Mouse (Mus musculus): ENCODE measurements at regions not wholly inside any gene's neighbourhood (a gene's known extent, or its start where the extent isn't known, plus 50 kb on each side); places are given as distances from the start of the nearest gene placed in this dataset.

GRCm38 (mm10) chr15:62268189-62268588 is 1345.4 kb upstream of the A1bg start:
- no peak overlapping the region for H3K27ac ChIP-seq (ENCODE audit: low read depth, low read length)
- no peaks in the 10 kb centered on the region for H3K4me1 ChIP-seq (ENCODE audit: control insufficient read depth, insufficient read depth, low read length)
- no peaks in the 10 kb centered on the region for H3K27me3 ChIP-seq (ENCODE audit: control insufficient read depth, insufficient read depth, low read length)
- no peaks in the 10 kb centered on the region for H3K9me3 ChIP-seq (ENCODE audit: control insufficient read depth, low read length)
- H3K4me2 ChIP-seq = no peak overlapping the region
- H3K4me3 ChIP-seq (ENCODE audit: low read depth, low read length) = no peak overlapping the region
- no peak for DNase-seq (ENCODE audit: low spot score, missing footprints)
- H3K36me3 ChIP-seq (ENCODE audit: control insufficient read depth, insufficient read depth, low read length) = no peaks in the 10 kb centered on the region
- ATAC-seq (ENCODE audit: low FRiP score) = no peak
- WGBS = 81% methylated on average over 2 of the region's 2 CpGs
- no peak overlapping the region for H3K9ac ChIP-seq (ENCODE audit: low read length)

- no peaks in the 10 kb centered on the region for H3K27me3 ChIP-seq (ENCODE audit: control insufficient read depth, insufficient read depth, low read length)
- WGBS = 92% methylated on average over 6 of the region's 6 CpGs
- DNase-seq (ENCODE audit: low spot score, missing footprints) (no peak), ATAC-seq (ENCODE audit: low FRiP score) (no peak)
- no peak overlapping the region for H3K4me3 ChIP-seq (ENCODE audit: low read depth, low read length)
- H3K9ac ChIP-seq (ENCODE audit: low read length) = no peak overlapping the region
- H3K36me3 ChIP-seq (ENCODE audit: control insufficient read depth, insufficient read depth, low read length) = no peaks in the 10 kb centered on the region
- H3K27ac ChIP-seq (ENCODE audit: low read depth, low read length) = no peak overlapping the region
- H3K4me1 ChIP-seq (ENCODE audit: control insufficient read depth, insufficient read depth, low read length) = no peaks in the 10 kb centered on the region
- H3K9me3 ChIP-seq (ENCODE audit: control insufficient read depth, low read length) = no peaks in the 10 kb centered on the region
- no peak overlapping the region for H3K4me2 ChIP-seq
Measured at GRCm38 (mm10) chr15:62267536-62267935, 1344.7 kb upstream of the A1bg start.

- Histone ChIP-seq H3K4me1 (ENCODE audit: control insufficient read depth, insufficient read depth, low read length) (no peaks in the 10 kb centered on the region), H3K9ac (ENCODE audit: low read length) (no peak overlapping the region), H3K4me3 (ENCODE audit: low read depth, low read length) (no peak overlapping the region), H3K4me2 (no peak overlapping the region), H3K27me3 (ENCODE audit: control insufficient read depth, insufficient read depth, low read length) (no peaks in the 10 kb centered on the region), H3K27ac (ENCODE audit: low read depth, low read length) (no peak overlapping the region), H3K9me3 (ENCODE audit: control insufficient read depth, low read length) (no peaks in the 10 kb centered on the region), H3K36me3 (ENCODE audit: control insufficient read depth, insufficient read depth, low read length) (no peaks in the 10 kb centered on the region)
- DNase-seq (ENCODE audit: low spot score, missing footprints) (no peak), ATAC-seq (ENCODE audit: low FRiP score) (no peak)
- WGBS = 86% methylated on average over 6 of the region's 6 CpGs
Measured at GRCm38 (mm10) chr15:62266025-62266424, 1343.2 kb upstream of the A1bg start.

GRCm38 (mm10) chr15:62265484-62265937 is 1342.7 kb upstream of the A1bg start:
- WGBS = 80% methylated on average over 4 of the region's 4 CpGs
- Histone ChIP-seq H3K4me3 (ENCODE audit: low read depth, low read length) (no peak overlapping the region), H3K36me3 (ENCODE audit: control insufficient read depth, insufficient read depth, low read length) (no peaks in the 10 kb centered on the region), H3K4me2 (no peak overlapping the region), H3K9me3 (ENCODE audit: control insufficient read depth, low read length) (no peaks in the 10 kb centered on the region), H3K4me1 (ENCODE audit: control insufficient read depth, insufficient read depth, low read length) (no peaks in the 10 kb centered on the region), H3K27me3 (ENCODE audit: control insufficient read depth, insufficient read depth, low read length) (no peaks in the 10 kb centered on the region), H3K27ac (ENCODE audit: low read depth, low read length) (no peak overlapping the region), H3K9ac (ENCODE audit: low read length) (no peak overlapping the region)
- ATAC-seq (ENCODE audit: low FRiP score) = no peak
- no peak for DNase-seq (ENCODE audit: low spot score, missing footprints)

- H3K9ac ChIP-seq (ENCODE audit: low read length) = no peak overlapping the region
- no peaks in the 10 kb centered on the region for H3K36me3 ChIP-seq (ENCODE audit: control insufficient read depth, insufficient read depth, low read length)
- WGBS = 100% methylated on average over 1 of the region's 1 CpGs
- no peak overlapping the region for H3K4me3 ChIP-seq (ENCODE audit: low read depth, low read length)
- ATAC-seq (ENCODE audit: low FRiP score) = no peak
- no peaks in the 10 kb centered on the region for H3K4me1 ChIP-seq (ENCODE audit: control insufficient read depth, insufficient read depth, low read length)
- H3K27ac ChIP-seq (ENCODE audit: low read depth, low read length) = no peak overlapping the region
- no peaks in the 10 kb centered on the region for H3K27me3 ChIP-seq (ENCODE audit: control insufficient read depth, insufficient read depth, low read length)
- H3K4me2 ChIP-seq = no peak overlapping the region
- no peak for DNase-seq (ENCODE audit: low spot score, missing footprints)
- no peaks in the 10 kb centered on the region for H3K9me3 ChIP-seq (ENCODE audit: control insufficient read depth, low read length)
Measured at GRCm38 (mm10) chr15:62264966-62265365, 1342.2 kb upstream of the A1bg start.

GRCm38 (mm10) chr15:62264183-62264582 is 1341.4 kb upstream of the A1bg start:
- H3K4me2 ChIP-seq = no peak overlapping the region
- H3K27me3 ChIP-seq (ENCODE audit: control insufficient read depth, insufficient read depth, low read length) = no peaks in the 10 kb centered on the region
- no peak overlapping the region for H3K9ac ChIP-seq (ENCODE audit: low read length)
- H3K27ac ChIP-seq (ENCODE audit: low read depth, low read length) = no peak overlapping the region
- H3K36me3 ChIP-seq (ENCODE audit: control insufficient read depth, insufficient read depth, low read length) = no peaks in the 10 kb centered on the region
- H3K4me3 ChIP-seq (ENCODE audit: low read depth, low read length) = no peak overlapping the region
- no peaks in the 10 kb centered on the region for H3K9me3 ChIP-seq (ENCODE audit: control insufficient read depth, low read length)
- ATAC-seq (ENCODE audit: low FRiP score) (no peak), DNase-seq (ENCODE audit: low spot score, missing footprints) (no peak)
- no peaks in the 10 kb centered on the region for H3K4me1 ChIP-seq (ENCODE audit: control insufficient read depth, insufficient read depth, low read length)
- 86% methylated on average over 1 of the region's 1 CpGs for WGBS

- Histone ChIP-seq H3K27ac (ENCODE audit: low read depth, low read length) (no peak overlapping the region), H3K4me1 (ENCODE audit: control insufficient read depth, insufficient read depth, low read length) (0 out of 2 replicates have a peak, but pooled peaks cover 3% of the 10 kb centered on the region), H3K4me2 (no peak overlapping the region), H3K36me3 (ENCODE audit: control insufficient read depth, insufficient read depth, low read length) (no peaks in the 10 kb centered on the region), H3K9ac (ENCODE audit: low read length) (no peak overlapping the region), H3K9me3 (ENCODE audit: control insufficient read depth, low read length) (no peaks in the 10 kb centered on the region), H3K4me3 (ENCODE audit: low read depth, low read length) (no peak overlapping the region), H3K27me3 (ENCODE audit: control insufficient read depth, insufficient read depth, low read length) (no peaks in the 10 kb centered on the region)
- DNase-seq (ENCODE audit: low spot score, missing footprints) (no peak), ATAC-seq (ENCODE audit: low FRiP score) (no peak)
- 93% methylated on average over 5 of the region's 5 CpGs for WGBS
Measured at GRCm38 (mm10) chr15:62262487-62262886, 1339.7 kb upstream of the A1bg start.

- no peak for DNase-seq (ENCODE audit: low spot score, missing footprints)
- no peak overlapping the region for H3K27ac ChIP-seq (ENCODE audit: low read depth, low read length)
- 92% methylated on average over 2 of the region's 2 CpGs for WGBS
- no peak for ATAC-seq (ENCODE audit: low FRiP score)
- H3K4me3 ChIP-seq (ENCODE audit: low read depth, low read length) = no peak overlapping the region
- H3K4me1 ChIP-seq (ENCODE audit: control insufficient read depth, insufficient read depth, low read length) = 0 out of 2 replicates have a peak, but pooled peaks cover 3% of the 10 kb centered on the region
- H3K4me2 ChIP-seq = no peak overlapping the region
- no peak overlapping the region for H3K9ac ChIP-seq (ENCODE audit: low read length)
- H3K9me3 ChIP-seq (ENCODE audit: control insufficient read depth, low read length) = no peaks in the 10 kb centered on the region
- H3K36me3 ChIP-seq (ENCODE audit: control insufficient read depth, insufficient read depth, low read length) = no peaks in the 10 kb centered on the region
- no peaks in the 10 kb centered on the region for H3K27me3 ChIP-seq (ENCODE audit: control insufficient read depth, insufficient read depth, low read length)
Measured at GRCm38 (mm10) chr15:62261520-62261919, 1338.7 kb upstream of the A1bg start.

- Histone ChIP-seq H3K36me3 (ENCODE audit: control insufficient read depth, insufficient read depth, low read length) (no peaks in the 10 kb centered on the region), H3K27me3 (ENCODE audit: control insufficient read depth, insufficient read depth, low read length) (no peaks in the 10 kb centered on the region), H3K9ac (ENCODE audit: low read length) (no peak overlapping the region), H3K9me3 (ENCODE audit: control insufficient read depth, low read length) (no peaks in the 10 kb centered on the region), H3K4me1 (ENCODE audit: control insufficient read depth, insufficient read depth, low read length) (0 out of 2 replicates have a peak, but pooled peaks cover 3% of the 10 kb centered on the region), H3K27ac (ENCODE audit: low read depth, low read length) (no peak overlapping the region), H3K4me2 (no peak overlapping the region), H3K4me3 (ENCODE audit: low read depth, low read length) (no peak overlapping the region)
- DNase-seq (ENCODE audit: low spot score, missing footprints) (no peak), ATAC-seq (ENCODE audit: low FRiP score) (no peak)
- WGBS = 83% methylated on average over 5 of the region's 5 CpGs
Measured at GRCm38 (mm10) chr15:62258611-62259010, 1335.8 kb upstream of the A1bg start.

GRCm38 (mm10) chr15:62257955-62258354 is 1335.1 kb upstream of the A1bg start:
- H3K9ac ChIP-seq (ENCODE audit: low read length) = no peak overlapping the region
- H3K36me3 ChIP-seq (ENCODE audit: control insufficient read depth, insufficient read depth, low read length) = no peaks in the 10 kb centered on the region
- H3K4me2 ChIP-seq = no peak overlapping the region
- H3K9me3 ChIP-seq (ENCODE audit: control insufficient read depth, low read length) = no peaks in the 10 kb centered on the region
- WGBS = 5% methylated on average over 3 of the region's 3 CpGs
- DNase-seq (ENCODE audit: low spot score, missing footprints) = no peak
- H3K27ac ChIP-seq (ENCODE audit: low read depth, low read length) = no peak overlapping the region
- 0 out of 2 replicates have a peak, but pooled peaks cover 3% of the 10 kb centered on the region for H3K4me1 ChIP-seq (ENCODE audit: control insufficient read depth, insufficient read depth, low read length)
- H3K27me3 ChIP-seq (ENCODE audit: control insufficient read depth, insufficient read depth, low read length) = no peaks in the 10 kb centered on the region
- peak; percentile 98 for ATAC-seq (ENCODE audit: low FRiP score)
- H3K4me3 ChIP-seq (ENCODE audit: low read depth, low read length) = no peak overlapping the region
